Mouse (Mus musculus) right cerebral cortex, adult 2 months (tissue): ENCODE measurements at regions not wholly inside any gene's neighbourhood (a gene's known extent, or its start where the extent isn't known, plus 50 kb on each side); places are given as distances from the start of the nearest gene placed in this dataset.
A peak's percentile ranks its signal among the peaks of the same experiment; 100 is the strongest.

ENCODE experiments used
- DNase-seq, 2 experiments: peaks; one replicate each; pipeline ENCODE4 v3.0.0; 2021 to 2022; ENCODE audit warnings: low spot score in 2 of 2

- DNase-seq = no peak
Measured at GRCm38 (mm10) chr6:100517662-100518061, 153.3 kb downstream of the Shq1 start.

GRCm38 (mm10) chr6:100512676-100513075 is 158.3 kb downstream of the Shq1 start:
- DNase-seq = no peak

- DNase-seq = no peak
Measured at GRCm38 (mm10) chr6:100510676-100511075, 160.3 kb downstream of the Shq1 start.

GRCm38 (mm10) chr6:100505506-100506247 is 165.3 kb downstream of the Shq1 start:
- no peak for DNase-seq

GRCm38 (mm10) chr6:100502961-100503782 is 167.8 kb downstream of the Shq1 start:
- DNase-seq = peak in 1 of 2 experiments; percentile 23

- no peak for DNase-seq
Measured at GRCm38 (mm10) chr6:100502139-100502538, 168.8 kb downstream of the Shq1 start.

- DNase-seq = no peak
Measured at GRCm38 (mm10) chr6:100500741-100501140, 170.2 kb downstream of the Shq1 start.

- DNase-seq = no peak
Measured at GRCm38 (mm10) chr6:100500060-100500459, 170.9 kb downstream of the Shq1 start.

GRCm38 (mm10) chr6:100498861-100499271 is 172.1 kb downstream of the Shq1 start:
- no peak for DNase-seq

- no peak for DNase-seq
Measured at GRCm38 (mm10) chr6:100498126-100498525, 172.8 kb downstream of the Shq1 start.

GRCm38 (mm10) chr6:100496135-100496534 is 174.8 kb downstream of the Shq1 start:
- no peak for DNase-seq

GRCm38 (mm10) chr6:100495131-100495530 is 175.8 kb downstream of the Shq1 start:
- DNase-seq = peak; percentile 38 to 71

GRCm38 (mm10) chr6:100493558-100493957 is 177.4 kb downstream of the Shq1 start:
- DNase-seq = no peak

GRCm38 (mm10) chr6:100491811-100492210 is 179.1 kb downstream of the Shq1 start:
- no peak for DNase-seq

- no peak for DNase-seq
Measured at GRCm38 (mm10) chr6:100490920-100491712, 179.8 kb downstream of the Shq1 start.

GRCm38 (mm10) chr6:100483836-100484235 is 187.1 kb downstream of the Shq1 start:
- DNase-seq = no peak

- DNase-seq = peak in 1 of 2 experiments; percentile 22
Measured at GRCm38 (mm10) chr6:100483084-100483810, 187.7 kb downstream of the Shq1 start.

GRCm38 (mm10) chr6:100482572-100482971 is 188.4 kb downstream of the Shq1 start:
- no peak for DNase-seq

GRCm38 (mm10) chr6:100480525-100480924 is 190.4 kb downstream of the Shq1 start:
- DNase-seq = no peak

- DNase-seq = no peak
Measured at GRCm38 (mm10) chr6:100479881-100480280, 191.1 kb downstream of the Shq1 start.

- no peak for DNase-seq
Measured at GRCm38 (mm10) chr6:100479455-100479854, 191.5 kb downstream of the Shq1 start.
